Mouse (Mus musculus) retina, postnatal 7 days (tissue): ENCODE measurements around the gene Tia1.
A peak's percentile ranks its signal among the peaks of the same experiment; 100 is the strongest.

Experiments
- DNase-seq: peaks from one replicate; pipeline ENCODE4 v3.0.0-alpha.2; 2012; ENCODE audit warnings: low read depth, low spot score

Gene Tia1

GRCm38 (mm10) chr6:86385362-86386104 lies 18.5 kb upstream of the Tia1 start:
- DNase-seq: no peak

GRCm38 (mm10) chr6:86387313-86387712 lies 16.7 kb upstream of the Tia1 start:
- no peak for DNase-seq

GRCm38 (mm10) chr6:86388461-86388860 lies 15.6 kb upstream of the Tia1 start:
- DNase-seq: no peak

- DNase-seq: no peak
Observed at GRCm38 (mm10) chr6:86391326-86391725, 12.7 kb upstream of the Tia1 start.

GRCm38 (mm10) chr6:86393187-86393586 lies 10.8 kb upstream of the Tia1 start:
- no peak for DNase-seq

GRCm38 (mm10) chr6:86394078-86394720 lies 9.8 kb upstream of the Tia1 start:
- no peak for DNase-seq

DNA sequence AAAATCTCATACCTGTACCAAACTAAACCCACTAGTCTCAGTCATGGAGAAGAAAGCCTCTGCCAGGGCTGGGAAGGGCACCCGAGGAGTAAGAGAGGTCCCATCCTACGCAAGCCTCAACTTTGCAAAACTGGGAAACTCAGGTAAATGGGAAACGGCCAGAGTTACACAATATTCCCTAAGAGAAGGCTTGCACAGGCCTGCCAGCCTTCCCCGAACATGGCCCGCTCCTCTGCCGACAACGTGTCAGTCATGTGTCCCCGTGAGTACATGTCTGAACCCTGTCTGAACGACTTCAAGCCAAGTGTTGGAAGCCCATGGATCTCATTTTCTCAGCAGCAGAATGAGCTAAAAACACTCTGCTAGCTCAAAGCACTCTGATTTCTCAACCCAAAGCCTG lies 9.0 kb upstream of the Tia1 start:
- no peak for DNase-seq

DNA sequence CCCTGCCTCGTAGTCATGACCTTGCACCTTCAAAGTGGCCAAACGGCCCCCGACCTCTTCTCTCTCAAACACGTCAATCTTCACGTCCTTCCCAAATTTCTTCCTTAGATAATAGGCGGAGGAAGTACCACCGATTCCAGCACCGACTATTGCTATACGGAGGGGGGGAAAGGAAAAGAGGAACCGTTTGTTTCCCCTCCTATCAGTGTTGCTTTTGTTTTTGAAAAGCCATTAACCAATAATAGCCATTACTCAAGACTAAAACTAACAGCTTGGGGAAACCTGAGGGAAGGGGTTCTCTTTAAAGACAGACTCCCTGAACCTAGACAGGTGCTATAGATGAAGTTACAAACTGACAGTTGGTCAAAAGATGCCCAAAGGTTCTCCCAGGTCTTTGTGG lies 8.1 kb upstream of the Tia1 start:
- DNase-seq: no peak

GRCm38 (mm10) chr6:86396581-86397256 lies 7.3 kb upstream of the Tia1 start, which contains the start of gene Pcyox1:
TSS of gene Pcyox1 (minus strand) at chr6:86397154.
- DNase-seq: peak; percentile 71

GRCm38 (mm10) chr6:86397257-86397980 lies 6.6 kb upstream of the Tia1 start:
- DNase-seq: no peak

- no peak for DNase-seq
Observed at GRCm38 (mm10) chr6:86398986-86399385, 5.0 kb upstream of the Tia1 start.

- DNase-seq: no peak
Observed at GRCm38 (mm10) chr6:86399995-86400394, 4.0 kb upstream of the Tia1 start.

DNA sequence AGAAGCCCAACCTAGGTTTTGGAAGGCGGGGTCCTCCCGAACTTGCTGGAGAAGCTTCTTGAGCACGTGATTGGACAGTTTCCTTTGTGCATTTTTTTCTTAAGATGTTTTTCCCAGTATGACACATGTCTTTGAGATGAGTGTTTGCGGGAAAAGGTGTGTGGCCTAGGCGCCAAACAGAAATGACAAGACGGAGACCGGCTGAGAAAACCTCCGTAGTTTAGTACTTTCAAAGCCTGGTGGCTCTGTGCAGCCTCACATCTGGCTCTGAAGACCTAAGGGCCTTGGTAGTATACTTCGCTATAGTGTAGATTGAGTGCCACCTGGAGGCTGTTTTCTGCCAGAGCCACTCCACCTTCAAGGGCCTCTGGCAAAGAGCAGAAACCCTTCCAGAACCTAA lies 3.0 kb upstream of the Tia1 start:
- DNase-seq: peak; percentile 54

DNA sequence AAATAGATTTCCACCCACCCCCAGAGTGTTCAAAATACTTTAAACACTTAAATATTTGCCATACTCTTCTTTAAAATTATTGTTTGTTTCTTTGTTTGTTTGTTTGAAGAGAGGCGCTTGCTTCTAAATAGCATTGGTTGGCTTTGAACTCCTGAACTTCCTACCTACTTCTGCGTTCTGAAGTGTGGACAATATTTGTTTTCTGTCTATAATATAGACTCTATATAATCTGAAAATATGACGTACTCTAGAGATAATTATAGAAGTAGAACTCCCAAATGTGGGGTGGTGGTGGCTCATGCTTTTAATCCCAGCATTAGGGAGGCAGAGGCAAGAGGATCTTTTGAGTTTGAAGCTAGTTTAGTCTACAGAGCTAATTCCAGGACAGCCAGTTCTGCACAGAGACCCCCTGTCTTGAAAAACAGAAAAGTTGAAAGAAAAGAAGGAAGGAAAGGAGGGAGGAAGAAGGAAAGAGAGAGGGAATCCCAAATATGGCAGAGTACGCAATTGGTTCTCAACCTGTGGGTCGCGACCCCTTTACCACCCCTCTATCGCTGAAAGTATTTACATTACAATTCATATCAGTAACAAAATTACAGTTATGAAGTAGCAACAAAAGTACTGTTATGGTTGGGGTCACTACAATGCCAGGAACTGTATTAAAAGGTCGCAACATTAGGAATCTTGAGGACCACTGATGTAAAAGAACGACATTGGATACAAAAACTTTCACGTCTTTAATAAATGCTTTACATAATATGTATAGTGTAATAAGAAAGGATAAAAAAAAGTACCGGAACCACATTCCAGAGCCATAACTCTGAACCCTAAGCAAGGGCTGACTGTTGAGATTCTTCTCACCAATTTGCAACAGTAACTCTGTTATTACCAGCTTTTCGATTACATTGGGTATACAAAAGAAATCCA lies 1.1 kb upstream of the Tia1 start:
- DNase-seq: no peak

GRCm38 (mm10) chr6:86403728-86404099 lies 305 bp upstream of the Tia1 start:
- DNase-seq: peak; percentile 79

- DNase-seq: no peak
Observed at GRCm38 (mm10) chr6:86404996-86405395, 977 bp downstream of the Tia1 start.

DNA sequence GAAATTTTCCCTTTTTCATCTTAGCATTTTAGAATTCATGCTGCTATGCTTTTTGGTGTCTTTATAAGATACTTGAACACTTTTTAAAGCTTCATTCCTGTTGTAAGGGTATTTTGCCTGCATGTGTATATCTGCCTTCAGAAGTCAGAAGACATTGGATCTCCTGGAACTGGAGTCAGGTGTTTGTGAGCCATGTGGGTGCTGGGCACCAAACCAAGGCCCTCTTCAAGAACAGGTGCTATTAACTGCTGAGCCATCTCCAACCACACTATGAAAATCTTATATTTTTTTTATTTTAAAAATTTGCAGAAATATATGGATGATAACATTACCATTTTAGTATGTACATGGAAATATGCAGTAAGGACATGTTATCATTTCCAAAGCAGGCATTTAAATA lies 2.3 kb downstream of the Tia1 start:
- DNase-seq: no peak

- no peak for DNase-seq
Observed at GRCm38 (mm10) chr6:86418711-86419110, 14.7 kb downstream of the Tia1 start.

DNA sequence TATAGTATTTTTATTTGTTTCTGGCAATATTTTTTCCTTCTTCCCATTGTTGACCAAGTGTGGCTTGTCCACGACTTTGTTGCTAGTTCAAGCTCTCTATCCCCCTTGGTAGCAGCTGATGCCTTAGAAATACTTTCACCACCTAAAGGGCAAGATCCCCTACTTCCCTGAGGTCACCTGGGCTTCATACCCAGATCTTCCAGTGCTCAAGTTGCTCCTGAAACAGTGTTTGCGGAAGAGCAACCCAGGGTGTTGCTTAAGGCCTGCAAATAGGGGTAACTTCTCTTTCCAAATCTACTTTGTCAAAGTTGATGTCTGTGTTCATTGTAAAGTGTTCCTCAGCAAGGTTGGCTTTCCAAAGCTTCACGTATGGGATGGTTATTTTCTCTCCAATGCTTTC lies 15.2 kb downstream of the Tia1 start:
- DNase-seq: no peak

- no peak for DNase-seq
Observed at GRCm38 (mm10) chr6:86420491-86420890, 16.5 kb downstream of the Tia1 start.

- no peak for DNase-seq
Observed at GRCm38 (mm10) chr6:86426358-86426757, 22.3 kb downstream of the Tia1 start, which contains the start of gene Gm44790. TSS of gene Gm44790 (plus strand) at chr6:86426658.
